Comparison of ENCODE assay signal across 11 mouse cellular contexts in the genomic region with DNA sequence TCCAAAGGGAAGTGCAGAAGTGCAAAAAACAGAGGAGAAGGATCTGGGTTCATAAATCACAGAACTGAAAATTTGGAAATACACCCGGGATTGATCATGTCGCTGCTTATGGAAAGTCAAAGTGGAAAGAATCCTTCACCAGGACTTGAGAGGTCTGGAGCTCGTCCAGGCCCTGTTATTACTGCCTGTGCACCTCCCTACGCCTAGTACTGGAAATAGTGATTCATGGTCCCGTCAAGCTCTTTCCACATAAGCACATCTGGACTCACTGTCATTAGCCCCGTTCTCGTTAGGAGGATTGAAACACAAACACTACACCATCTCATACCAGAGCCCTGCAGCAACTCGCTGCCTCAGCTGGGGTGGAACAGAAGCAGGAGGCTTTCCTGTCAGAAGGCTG.
A peak's percentile ranks its signal among the peaks of the same experiment; 100 is the strongest.
DNase-seq lines count a peak whose midpoint lies in the region; ATAC-seq and TF ChIP-seq lines count a peak whose summit lies in the region.
"Had no signal": no experiment of that assay in that cellular context is flagged by ENCODE, and none has a peak within 500 bp of the region (broad histone marks: within the 10 kb centered on the region; RNA-seq: fewer than 3 reads in every experiment).

No protein-coding gene starts in this region.

- H3K4me1 ChIP-seq in embryonic fibroblast, embryonic 13.5 days (ENCODE audit: control insufficient read depth, insufficient read depth, low read length) = peaks cover 11% of the 10 kb centered on the region; the same call in 1 of the 2 replicates
- peaks cover 4% of the 10 kb centered on the region; the same call in 1 of the 2 replicates for H3K4me1 ChIP-seq in limb, embryonic 10.5 days
- H3K4me1 ChIP-seq: forebrain, embryonic 13.5 days had no signal

- H3K27ac ChIP-seq in gastrocnemius, adult 2 months = peak overlapping the region; percentile 61
- H3K27ac ChIP-seq in embryonic fibroblast, embryonic 13.5 days (ENCODE audit: insufficient read depth, low read length) = peak overlapping the region; percentile 94
- no peak overlapping the region for H3K27ac ChIP-seq in limb, embryonic 10.5 days
- H3K27ac ChIP-seq: forebrain, embryonic 13.5 days had no signal

- ATAC-seq in cerebellum, adult (ENCODE audit: insufficient number of reproducible peaks, low FRiP score, low TSS enrichment) = no peak
- ATAC-seq: forebrain, embryonic 13.5 days had no signal

- peak overlapping the region; percentile 32; the same call in 1 of the 2 replicates for H3K4me3 ChIP-seq in gastrocnemius, adult 2 months
- no peak overlapping the region for H3K4me3 ChIP-seq in embryonic fibroblast, embryonic 13.5 days (ENCODE audit: insufficient read depth, low read length)
- no peak overlapping the region for H3K4me3 ChIP-seq in limb, embryonic 10.5 days
- H3K4me3 ChIP-seq: forebrain, embryonic 13.5 days had no signal

- TF ChIP-seq CTCF in gastrocnemius, adult 2 months (IDR thresholded peaks at IDR 0.05) = no peak
- TF ChIP-seq CTCF in embryonic fibroblast, embryonic 13.5 days (IDR thresholded peaks at IDR 0.05; ENCODE audit: borderline replicate concordance, insufficient read depth, low read length) = no peak

- 0 out of 2 replicates have a peak, but pooled peaks have one; percentile 39 for TF ChIP-seq POLR2A in embryonic fibroblast, embryonic 13.5 days (IDR thresholded peaks at IDR 0.05; ENCODE audit: low read depth, low read length)

- WGBS in limb, embryonic 10.5 days = 46% methylated on average over 8 of the region's 8 CpGs

- DNase-seq in gastrocnemius, adult 2 months = peak; percentile 49
- DNase-seq in gastrocnemius, postnatal 25 days = no peak
- DNase-seq in 3134 (ENCODE audit: extremely low read depth, insufficient read length, low spot score) = peak; percentile 68
- DNase-seq in limb, embryonic 10.5 days (ENCODE audit: low spot score) = peak; percentile 31
- no peak for DNase-seq in right cerebral cortex, postnatal 14 days
- no peak for DNase-seq in right cerebral cortex, postnatal 25 days
- DNase-seq: cerebellum, postnatal 36 days; kidney, postnatal 25 days had no signal

- H3K36me3 ChIP-seq in limb, embryonic 10.5 days = no peaks in the 10 kb centered on the region

- H3K9me3 ChIP-seq in limb, embryonic 10.5 days (replicated peaks) = no peaks in the 10 kb centered on the region
- H3K9me3 ChIP-seq: forebrain, embryonic 13.5 days had no signal

- intact Hi-C loops in gastrocnemius, adult 2 months (cut with DNase I) = no loop called here

- no peaks in the 10 kb centered on the region for H3K27me3 ChIP-seq in limb, embryonic 10.5 days (ENCODE audit: low read depth, poor library complexity, severe bottlenecking)
- H3K27me3 ChIP-seq: forebrain, embryonic 13.5 days had no signal

Comparison
In these comparisons a context has a peak if more than half of its experiments do, and no peak if none do; other contexts are left out.
1. DNase-seq: peak in gastrocnemius, adult 2 months (single experiment), 3134 (single experiment) and limb, embryonic 10.5 days (single experiment); none in gastrocnemius, postnatal 25 days (single experiment), right cerebral cortex, postnatal 14 days (single experiment) and right cerebral cortex, postnatal 25 days (single experiment).